Comparison of ENCODE assay signal across 16 mouse cellular contexts in genomic region chr16:36918505-36918904, GRCm38 (mm10).
"Had no signal": no experiment of that assay in that cellular context is flagged by ENCODE, and none has a peak within 500 bp of the region (broad histone marks: within the 10 kb centered on the region; RNA-seq: fewer than 3 reads in every experiment).

No protein-coding gene starts in this region.

- H3K27ac ChIP-seq: midbrain, embryonic 10.5 days; midbrain, embryonic 12.5 days; neural tube, embryonic 13.5 days; neural tube, embryonic 15.5 days; stomach, embryonic 15.5 days; stomach, postnatal 0 days had no signal

- DNase-seq: lung, adult 18-20 months; lung, embryonic 14.5 days; lung, postnatal 10 days; lung, postnatal 4 days; midbrain, embryonic 14.5 days; right cerebral cortex, postnatal 14 days; thymus, adult 2 months; thymus, postnatal 25 days; thymus, postnatal 4 days had no signal

- H3K4me3 ChIP-seq: midbrain, embryonic 10.5 days; midbrain, embryonic 12.5 days; myocyte; neural tube, embryonic 13.5 days; neural tube, embryonic 15.5 days; stomach, embryonic 15.5 days had no signal
